Mouse (Mus musculus): ENCODE data around the gene Gkap1. TPM values are rescaled to one million over a fixed set of nuclear protein-coding genes. Genes with fewer than 3 reads are reported as not detected.

The Gkap1 gene
- 0.38 and 1.0 TPM in 2 replicates for polyA plus RNA-seq (2012; rRNA removed)

- no peaks in the 10 kb centered on the region for H3K36me3 ChIP-seq (ENCODE audit: control insufficient read depth, insufficient read depth, low read length)
- no peak within 1 kb of the TSS for H3K27ac ChIP-seq (ENCODE audit: insufficient read depth, low read depth, low read length)
- TF ChIP-seq CTCF (IDR thresholded peaks at IDR 0.05; ENCODE audit: extremely low read depth, insufficient read length, insufficient replicate concordance, low read depth, low read length) (no peak), POLR2A (IDR thresholded peaks at IDR 0.05; ENCODE audit: low read depth, low read length) (no peak)
- H3K4me1 ChIP-seq (ENCODE audit: control insufficient read depth, insufficient read depth, insufficient read length, low read length), result peaks cover 4% of the 10 kb centered on the region
- 87% methylated on average over 8 of the region's 8 CpGs for WGBS
- H3K27me3 ChIP-seq (ENCODE audit: control insufficient read depth, insufficient read depth, low read length), result peaks cover 19% of the 10 kb centered on the region
- peak within 1 kb of the TSS; percentile 98 for H3K4me3 ChIP-seq (ENCODE audit: low read depth, low read length)
Observed at GRCm38 (mm10) chr13:58275599-58275998, at the start of gene Gkap1. Gene Gkap1 (minus strand): TSS chr13:58275699.

GRCm38 (mm10) chr13:58317768-58318167 is 42.3 kb upstream of the Gkap1 start:
- Histone ChIP-seq H3K27ac (ENCODE audit: insufficient read depth, low read depth, low read length) (no peak overlapping the region), H3K4me1 (ENCODE audit: control insufficient read depth, insufficient read depth, insufficient read length, low read length) (no peaks in the 10 kb centered on the region), H3K27me3 (ENCODE audit: control insufficient read depth, insufficient read depth, low read length) (no peaks in the 10 kb centered on the region), H3K4me3 (ENCODE audit: low read depth, low read length) (no peak overlapping the region), H3K36me3 (ENCODE audit: control insufficient read depth, insufficient read depth, low read length) (no peaks in the 10 kb centered on the region)
- WGBS, result 59% methylated on average over 2 of the region's 2 CpGs
- no peak for TF ChIP-seq CTCF (IDR thresholded peaks at IDR 0.05; ENCODE audit: extremely low read depth, insufficient read length, insufficient replicate concordance, low read depth, low read length)

GRCm38 (mm10) chr13:58314991-58315390 is 39.5 kb upstream of the Gkap1 start:
- Histone ChIP-seq H3K27me3 (ENCODE audit: control insufficient read depth, insufficient read depth, low read length) (no peaks in the 10 kb centered on the region), H3K4me3 (ENCODE audit: low read depth, low read length) (no peak overlapping the region), H3K27ac (ENCODE audit: insufficient read depth, low read depth, low read length) (no peak overlapping the region), H3K4me1 (ENCODE audit: control insufficient read depth, insufficient read depth, insufficient read length, low read length) (no peaks in the 10 kb centered on the region), H3K36me3 (ENCODE audit: control insufficient read depth, insufficient read depth, low read length) (no peaks in the 10 kb centered on the region)
- 65% methylated on average over 6 of the region's 6 CpGs for WGBS
- TF ChIP-seq POLR2A (IDR thresholded peaks at IDR 0.05; ENCODE audit: low read depth, low read length), result no peak
- no peak for TF ChIP-seq CTCF (IDR thresholded peaks at IDR 0.05; ENCODE audit: extremely low read depth, insufficient read length, insufficient replicate concordance, low read depth, low read length)

- WGBS, result 67% methylated on average over 3 of the region's 3 CpGs
- Histone ChIP-seq H3K27me3 (ENCODE audit: control insufficient read depth, insufficient read depth, low read length) (no peaks in the 10 kb centered on the region), H3K4me1 (ENCODE audit: control insufficient read depth, insufficient read depth, insufficient read length, low read length) (no peaks in the 10 kb centered on the region), H3K27ac (ENCODE audit: insufficient read depth, low read depth, low read length) (no peak overlapping the region), H3K36me3 (ENCODE audit: control insufficient read depth, insufficient read depth, low read length) (no peaks in the 10 kb centered on the region), H3K4me3 (ENCODE audit: low read depth, low read length) (no peak overlapping the region)
- TF ChIP-seq CTCF (IDR thresholded peaks at IDR 0.05; ENCODE audit: extremely low read depth, insufficient read length, insufficient replicate concordance, low read depth, low read length) (no peak), POLR2A (IDR thresholded peaks at IDR 0.05; ENCODE audit: low read depth, low read length) (no peak)
Observed at GRCm38 (mm10) chr13:58313758-58314157, 38.3 kb upstream of the Gkap1 start.

GRCm38 (mm10) chr13:58311351-58311750 is 35.9 kb upstream of the Gkap1 start:
- Histone ChIP-seq H3K27ac (ENCODE audit: insufficient read depth, low read depth, low read length) (no peak overlapping the region), H3K36me3 (ENCODE audit: control insufficient read depth, insufficient read depth, low read length) (no peaks in the 10 kb centered on the region), H3K27me3 (ENCODE audit: control insufficient read depth, insufficient read depth, low read length) (no peaks in the 10 kb centered on the region), H3K4me1 (ENCODE audit: control insufficient read depth, insufficient read depth, insufficient read length, low read length) (no peaks in the 10 kb centered on the region), H3K4me3 (ENCODE audit: low read depth, low read length) (no peak overlapping the region)
- no peak for TF ChIP-seq CTCF (IDR thresholded peaks at IDR 0.05; ENCODE audit: extremely low read depth, insufficient read length, insufficient replicate concordance, low read depth, low read length)
- no peak for TF ChIP-seq POLR2A (IDR thresholded peaks at IDR 0.05; ENCODE audit: low read depth, low read length)
- 65% methylated on average over 3 of the region's 3 CpGs for WGBS

- WGBS, result 43% methylated on average over 8 of the region's 8 CpGs
- Histone ChIP-seq H3K4me3 (ENCODE audit: low read depth, low read length) (no peak overlapping the region), H3K36me3 (ENCODE audit: control insufficient read depth, insufficient read depth, low read length) (no peaks in the 10 kb centered on the region), H3K27me3 (ENCODE audit: control insufficient read depth, insufficient read depth, low read length) (no peaks in the 10 kb centered on the region), H3K4me1 (ENCODE audit: control insufficient read depth, insufficient read depth, insufficient read length, low read length) (no peaks in the 10 kb centered on the region), H3K27ac (ENCODE audit: insufficient read depth, low read depth, low read length) (no peak overlapping the region)
- TF ChIP-seq POLR2A (IDR thresholded peaks at IDR 0.05; ENCODE audit: low read depth, low read length) (no peak), CTCF (IDR thresholded peaks at IDR 0.05; ENCODE audit: extremely low read depth, insufficient read length, insufficient replicate concordance, low read depth, low read length) (no peak)
Observed at GRCm38 (mm10) chr13:58309499-58309898, 34.0 kb upstream of the Gkap1 start.

GRCm38 (mm10) chr13:58307453-58307852 is 32.0 kb upstream of the Gkap1 start:
- no peak overlapping the region for H3K4me3 ChIP-seq (ENCODE audit: low read depth, low read length)
- no peaks in the 10 kb centered on the region for H3K4me1 ChIP-seq (ENCODE audit: control insufficient read depth, insufficient read depth, insufficient read length, low read length)
- no peak overlapping the region for H3K27ac ChIP-seq (ENCODE audit: insufficient read depth, low read depth, low read length)
- WGBS, result 93% methylated on average over 5 of the region's 5 CpGs
- H3K36me3 ChIP-seq (ENCODE audit: control insufficient read depth, insufficient read depth, low read length), result no peaks in the 10 kb centered on the region
- no peak for TF ChIP-seq POLR2A (IDR thresholded peaks at IDR 0.05; ENCODE audit: low read depth, low read length)
- TF ChIP-seq CTCF (IDR thresholded peaks at IDR 0.05; ENCODE audit: extremely low read depth, insufficient read length, insufficient replicate concordance, low read depth, low read length), result no peak
- no peaks in the 10 kb centered on the region for H3K27me3 ChIP-seq (ENCODE audit: control insufficient read depth, insufficient read depth, low read length)

GRCm38 (mm10) chr13:58305230-58305629 is 29.7 kb upstream of the Gkap1 start:
- Histone ChIP-seq H3K4me3 (ENCODE audit: low read depth, low read length) (no peak overlapping the region), H3K4me1 (ENCODE audit: control insufficient read depth, insufficient read depth, insufficient read length, low read length) (no peaks in the 10 kb centered on the region), H3K27ac (ENCODE audit: insufficient read depth, low read depth, low read length) (no peak overlapping the region), H3K27me3 (ENCODE audit: control insufficient read depth, insufficient read depth, low read length) (no peaks in the 10 kb centered on the region), H3K36me3 (ENCODE audit: control insufficient read depth, insufficient read depth, low read length) (no peaks in the 10 kb centered on the region)
- WGBS, result 65% methylated on average over 2 of the region's 2 CpGs
- TF ChIP-seq POLR2A (IDR thresholded peaks at IDR 0.05; ENCODE audit: low read depth, low read length) (no peak), CTCF (IDR thresholded peaks at IDR 0.05; ENCODE audit: extremely low read depth, insufficient read length, insufficient replicate concordance, low read depth, low read length) (no peak)

All from small intestine, adult 2 months (tissue).